ENCODE assay signal across 27 mouse cellular contexts in genomic region chr10:56918412-56918811, GRCm38 (mm10).
"Had no signal": no experiment of that assay in that cellular context is flagged by ENCODE, and none has a peak within 500 bp of the region (broad histone marks: within the 10 kb centered on the region; RNA-seq: fewer than 3 reads in every experiment).

No protein-coding gene starts in this region.

- H3K27ac ChIP-seq: heart, adult 2 months; heart, embryonic 13.5 days; heart, embryonic 15.5 days; hindbrain, embryonic 12.5 days; hindbrain, embryonic 14.5 days; intestine, embryonic 15.5 days; layer of hippocampus, adult 2 months; limb, embryonic 12.5 days had no signal

- H3K9me3 ChIP-seq: heart, embryonic 13.5 days; heart, embryonic 15.5 days; hindbrain, embryonic 12.5 days; intestine, embryonic 15.5 days; limb, embryonic 12.5 days had no signal

- H3K4me2 ChIP-seq: heart, embryonic 11.5 days; heart, embryonic 13.5 days; heart, embryonic 15.5 days; hindbrain, embryonic 12.5 days; hindbrain, embryonic 14.5 days; intestine, embryonic 15.5 days; limb, embryonic 12.5 days; liver, embryonic 11.5 days had no signal

- DNase-seq: gastrocnemius, postnatal 14 days; gastrocnemius, postnatal 36 days; heart, adult 11 months; heart, adult 2 months; heart, postnatal 14 days; heart, postnatal 36 days; kidney, adult 18-20 months; kidney, adult 8-10 months; kidney, postnatal 10 days; kidney, postnatal 25 days; kidney, postnatal 4 days; layer of hippocampus, adult 9-11 months; layer of hippocampus, postnatal 36 days; left cerebral cortex, postnatal 4 days; liver had no signal

- H3K4me3 ChIP-seq: heart, adult 2 months; heart, embryonic 13.5 days; heart, embryonic 15.5 days; hindbrain, embryonic 12.5 days; intestine, embryonic 15.5 days; layer of hippocampus, adult 2 months; limb, embryonic 12.5 days had no signal

- ATAC-seq: hindbrain, embryonic 16.5 days; inflammation-experienced regulatory T-cells, adult 6 months; intestine, embryonic 15.5 days; intestine, postnatal 0 days had no signal

- H3K9ac ChIP-seq: heart, embryonic 13.5 days; heart, embryonic 15.5 days; hindbrain, embryonic 12.5 days; hindbrain, embryonic 14.5 days; intestine, embryonic 15.5 days; limb, embryonic 12.5 days had no signal

- H3K27me3 ChIP-seq: heart, embryonic 13.5 days; heart, embryonic 15.5 days; hindbrain, embryonic 12.5 days; intestine, embryonic 15.5 days; limb, embryonic 12.5 days had no signal

- H3K36me3 ChIP-seq: heart, embryonic 13.5 days; heart, embryonic 15.5 days; hindbrain, embryonic 12.5 days; intestine, embryonic 15.5 days; limb, embryonic 12.5 days had no signal
